Mouse (Mus musculus) frontal cortex, adult 2 months (tissue): ENCODE results near the gene Ndufs2. TPM values are rescaled to one million over a fixed set of nuclear protein-coding genes. Genes with fewer than 3 reads are reported as not detected.

Source experiments
- DNase-seq, 2 experiments: peaks; one replicate each; pipeline ENCODE4 v3.0.0; 2022; ENCODE audit warnings: low spot score in 1 of 2; ENCODE audit errors: extremely low spot score in 1 of 2
- polyA plus RNA-seq: library from polyadenylated mRNA; depleted of rRNA; stranded (reverse); fragments of >200 nt; gene quantifications from 2 replicates; pipeline ENCODE4 v1.2.3, GENCODE M21; 2012

Gene Ndufs2
- polyA plus RNA-seq, 1 experiment, result 212 TPM

GRCm38 (mm10) chr1:171232800-171233730 lies 18.1 kb downstream of the Ndufs2 start:
- DNase-seq, result no peak

GRCm38 (mm10) chr1:171232348-171232747 lies 18.8 kb downstream of the Ndufs2 start:
- DNase-seq, result no peak

GRCm38 (mm10) chr1:171231844-171232243 lies 19.3 kb downstream of the Ndufs2 start:
- no peak for DNase-seq

GRCm38 (mm10) chr1:171230215-171230614 lies 21.0 kb downstream of the Ndufs2 start:
- DNase-seq, result no peak

- DNase-seq, result no peak
These were observed 21.4 kb downstream of the Ndufs2 start for GRCm38 (mm10) chr1:171229750-171230149.

GRCm38 (mm10) chr1:171227879-171228278 lies 23.3 kb downstream of the Ndufs2 start:
- DNase-seq, result no peak

GRCm38 (mm10) chr1:171226780-171227179 lies 24.4 kb downstream of the Ndufs2 start:
- DNase-seq, result no peak

GRCm38 (mm10) chr1:171224857-171225256 lies 26.3 kb downstream of the Ndufs2 start, which contains the start of gene Apoa2:
Apoa2 (plus strand) TSS chr1:171225054.
- DNase-seq, result no peak

GRCm38 (mm10) chr1:171223796-171224195 lies 27.4 kb downstream of the Ndufs2 start:
- no peak for DNase-seq

- no peak for DNase-seq
These were observed 28.0 kb downstream of the Ndufs2 start for GRCm38 (mm10) chr1:171223168-171223567.

- DNase-seq, result peak; percentile 97 to 99
These were observed 28.7 kb downstream of the Ndufs2 start, which contains the start of gene Tomm40l for GRCm38 (mm10) chr1:171222238-171223155. Tomm40l (minus strand) TSS chr1:171222514.

- peak in 1 of 2 experiments; percentile 25 for DNase-seq
These were observed 29.7 kb downstream of the Ndufs2 start for GRCm38 (mm10) chr1:171221281-171222193.

- DNase-seq, result peak; percentile 82 to 95
These were observed 30.3 kb downstream of the Ndufs2 start for GRCm38 (mm10) chr1:171220871-171221270.

GRCm38 (mm10) chr1:171216241-171216955 lies 34.8 kb downstream of the Ndufs2 start:
- DNase-seq, result no peak

- DNase-seq, result no peak
These were observed 37.2 kb downstream of the Ndufs2 start, which contains the start of gene Nr1i3 for GRCm38 (mm10) chr1:171213801-171214496. Nr1i3 (plus strand) TSS chr1:171213970.

GRCm38 (mm10) chr1:171212854-171213253 lies 38.3 kb downstream of the Ndufs2 start:
- DNase-seq, result no peak

- DNase-seq, result no peak
These were observed 41.8 kb downstream of the Ndufs2 start for GRCm38 (mm10) chr1:171209409-171209808.

GRCm38 (mm10) chr1:171205704-171206493 lies 45.3 kb downstream of the Ndufs2 start:
- no peak for DNase-seq
